Mouse (Mus musculus): Measurements from ENCODE around the gene Gm14692. TPM values are rescaled to one million over a fixed set of nuclear protein-coding genes. Genes with fewer than 3 reads are reported as not detected.
"Not testable (repeated sequence)": the region's sequence is repeated elsewhere in the genome, so short reads cannot be mapped to it uniquely, and the experiment has no call there.

Gm14692 gene
- not detected in 2 replicates for total RNA-seq (2015)
- total RNA-seq (2017) = not detected in 2 replicates

- ATAC-seq (ENCODE audit: poor library complexity, severe bottlenecking) = not testable (repeated sequence)
Observed at GRCm38 (mm10) chrX:67695398-67695797, at the start of gene Gm14692. Gene Gm14692 (plus strand): TSS chrX:67695698.

- ATAC-seq (ENCODE audit: poor library complexity, severe bottlenecking) = not testable (repeated sequence)
Observed at GRCm38 (mm10) chrX:67693462-67693861, 2.0 kb upstream of the Gm14692 start, which contains the start of gene Gm1140. Gene Gm1140 (minus strand): TSS chrX:67693562.

Other genes with a start within 250 kb of the Gm14692 start
- not detected in 2 replicates for gene Gm1140, start 2.1 kb upstream of the Gm14692 start, total RNA-seq (2015)
- gene Gm1140, start 2.1 kb upstream of the Gm14692 start, total RNA-seq (2017) = not detected in 2 replicates
- gene 4933436I01Rik, start 225.8 kb downstream of the Gm14692 start, total RNA-seq (2015) = not detected in 2 replicates
- gene 4933436I01Rik, start 225.8 kb downstream of the Gm14692 start, total RNA-seq (2017) = 0.26 TPM in 1 of 2 replicates, not detected in the other